Mouse (Mus musculus) G1E (cell line): ENCODE measurements around the gene Sin3a. TPM values are rescaled to one million over a fixed set of nuclear protein-coding genes. Genes with fewer than 3 reads are reported as not detected.

Experiments
- ATAC-seq: 2 replicates; pipeline ENCODE4 v1.8.0; 2016; ENCODE audit warnings: mild to moderate bottlenecking; ENCODE audit not compliant: insufficient number of reproducible peaks, poor library complexity, low FRiP score, severe bottlenecking; ENCODE audit errors: extremely low read depth
- DNase-seq: peaks from one replicate; pipeline ENCODE4 v3.0.0; 2012; ENCODE audit warnings: low spot score
- H3K27me3 ChIP-seq: 2 replicates; pipeline ENCODE4 v1.6.1; 2012; ENCODE audit warnings: mild to moderate bottlenecking, low read length, inconsistent platforms; ENCODE audit not compliant: insufficient read depth
- H3K36me3 ChIP-seq: replicated peaks from 2 replicates; pipeline ENCODE3; 2012; ENCODE audit warnings: mild to moderate bottlenecking, inconsistent platforms
- H3K4me1 ChIP-seq: 2 replicates; pipeline ENCODE4 v1.6.1; 2012; ENCODE audit warnings: low read depth, low read length, inconsistent platforms, mixed read lengths; ENCODE audit not compliant: insufficient read depth
- H3K4me3 ChIP-seq: 2 replicates; pipeline ENCODE4 v1.5.1; 2012; ENCODE audit warnings: low read depth, mild to moderate bottlenecking, inconsistent platforms, low read length, moderate library complexity, mixed read lengths
- H3K9me3 ChIP-seq: replicated peaks from 2 replicates; pipeline ENCODE4 v1.6.1; 2012; ENCODE audit warnings: inconsistent platforms
- CTCF ChIP-seq: IDR thresholded peaks from 2 replicates; pipeline ENCODE4 v1.5.1; 2012; ENCODE audit warnings: low read depth, low read length, inconsistent platforms, mixed read lengths
- GATA1 ChIP-seq: IDR thresholded peaks from 2 replicates; pipeline ENCODE4 v1.6.1; 2012; ENCODE audit warnings: borderline replicate concordance, low read length, inconsistent platforms, mixed read lengths
- GATA2 ChIP-seq: IDR thresholded peaks from 2 replicates; pipeline ENCODE4 v1.6.1; 2012; ENCODE audit warnings: low read depth, low read length, inconsistent platforms, borderline replicate concordance
- POLR2AphosphoS5 ChIP-seq: IDR thresholded peaks from 2 replicates; pipeline ENCODE4 v1.6.1; 2012; ENCODE audit warnings: low read depth, low read length, inconsistent platforms; ENCODE audit not compliant: insufficient replicate concordance
- TAL1 ChIP-seq: conservative IDR thresholded peaks from 2 replicates; pipeline ENCODE4 v1.6.1; 2012; ENCODE audit warnings: low read depth, low read length, inconsistent platforms, mixed read lengths
- polyA plus RNA-seq: library from polyadenylated mRNA; stranded (reverse); fragments of >175 nt; gene quantifications from 2 replicates; pipeline ENCODE4 v1.2.3, GENCODE M21; 2012
- total RNA-seq, 2 experiments: library from RNA; stranded (forward) in 1 of 2; stranded (reverse) in 1 of 2; fragments of 200-1000 nt in 1 of 2; fragments of >200 nt in 1 of 2; fragmentation: Nextera tagmentation in 1 of 2; gene quantifications; 2 replicates each; pipeline ENCODE4 v1.2.3; 2014 to 2017

Gene Sin3a
- total and polyA plus RNA-seq, 3 experiments = 15.4 to 78.5 (median 46.1) TPM

DNA sequence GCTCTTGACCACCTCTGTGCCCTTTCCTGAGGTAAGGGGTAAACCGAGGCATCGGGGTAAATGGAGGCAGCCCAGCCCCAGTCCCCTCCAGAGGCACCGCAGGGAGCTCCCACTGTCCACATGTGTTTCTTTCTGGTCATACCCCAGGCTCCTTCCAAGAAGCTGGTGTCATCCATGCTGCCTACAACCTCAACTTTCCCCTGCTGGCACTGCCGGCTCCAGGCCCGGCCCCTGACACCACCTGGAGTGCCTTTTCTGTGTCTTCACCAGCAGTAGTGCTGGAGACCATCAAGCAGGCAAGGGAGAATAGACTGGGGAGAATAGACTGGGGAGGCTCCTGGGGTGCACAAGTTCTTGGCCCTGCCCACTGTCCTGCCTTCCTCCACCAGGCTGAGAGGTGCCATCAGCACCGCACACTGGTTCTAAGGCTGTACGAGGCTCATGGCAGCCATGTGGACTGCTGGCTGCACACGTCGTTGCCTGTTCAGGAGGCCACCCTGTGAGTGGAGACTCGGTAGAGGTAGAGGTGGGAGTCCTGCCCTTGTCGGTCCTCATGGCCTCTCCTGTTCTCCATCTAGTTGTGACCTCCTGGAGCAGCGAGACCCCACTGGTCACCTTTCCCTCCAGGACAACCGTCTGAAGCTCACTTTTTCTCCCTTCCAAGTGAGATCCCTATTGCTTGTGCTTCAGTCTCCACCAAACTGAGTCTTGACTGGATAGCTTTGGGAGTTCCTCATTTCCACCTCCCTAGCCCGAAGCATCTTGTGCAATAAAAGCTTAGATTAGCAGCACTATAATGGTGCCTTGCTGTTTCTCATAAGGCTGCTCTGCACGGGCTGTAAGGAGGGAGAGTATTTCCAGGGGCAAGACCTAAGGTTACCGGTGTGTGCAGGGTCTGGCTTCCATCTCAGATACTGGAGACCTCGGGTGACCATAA is 69.8 kb downstream of the Sin3a start:
- ATAC-seq = no peak

DNA sequence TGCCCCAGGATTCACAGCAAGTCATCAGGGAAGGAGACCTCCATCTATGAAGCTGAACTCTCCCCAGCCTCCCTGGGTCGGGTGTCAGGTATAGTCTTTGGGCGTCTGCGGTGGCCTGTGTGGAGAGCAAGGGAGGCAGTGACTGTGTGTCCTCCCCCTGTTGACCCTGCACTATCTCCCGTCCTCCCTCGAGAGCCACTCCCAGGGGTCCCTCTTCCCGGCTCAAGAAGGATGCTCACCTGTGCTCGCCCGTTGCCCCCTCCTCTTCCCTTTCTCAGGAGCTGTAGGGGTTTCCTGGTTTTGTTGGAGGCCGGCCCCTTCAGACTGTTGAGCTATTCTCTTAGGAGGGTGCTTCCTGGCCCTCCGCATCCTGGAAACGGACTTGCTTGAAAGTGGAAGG is 71.4 kb downstream of the Sin3a start:
- no peaks in the 10 kb centered on the region for H3K27me3 ChIP-seq
- DNase-seq (no peak), ATAC-seq (no peak)
- peaks cover 72% of the 10 kb centered on the region for H3K36me3 ChIP-seq
- peaks cover 17% of the 10 kb centered on the region for H3K4me1 ChIP-seq
- no peaks in the 10 kb centered on the region for H3K9me3 ChIP-seq
- no peak overlapping the region for H3K4me3 ChIP-seq
- no peak for TF ChIP-seq GATA2

More for the DNA sequence above, 69.8 kb downstream of the Sin3a start:
- Histone ChIP-seq H3K27me3 (no peaks in the 10 kb centered on the region), H3K4me3 (no peak overlapping the region), H3K36me3 (peaks cover 87% of the 10 kb centered on the region), H3K9me3 (no peaks in the 10 kb centered on the region), H3K4me1 (peaks cover 3% of the 10 kb centered on the region)
- DNase-seq = no peak
- TF ChIP-seq POLR2AphosphoS5 (no peak), TAL1 (no peak), CTCF (no peak), GATA1 (no peak), GATA2 (no peak)

DNA sequence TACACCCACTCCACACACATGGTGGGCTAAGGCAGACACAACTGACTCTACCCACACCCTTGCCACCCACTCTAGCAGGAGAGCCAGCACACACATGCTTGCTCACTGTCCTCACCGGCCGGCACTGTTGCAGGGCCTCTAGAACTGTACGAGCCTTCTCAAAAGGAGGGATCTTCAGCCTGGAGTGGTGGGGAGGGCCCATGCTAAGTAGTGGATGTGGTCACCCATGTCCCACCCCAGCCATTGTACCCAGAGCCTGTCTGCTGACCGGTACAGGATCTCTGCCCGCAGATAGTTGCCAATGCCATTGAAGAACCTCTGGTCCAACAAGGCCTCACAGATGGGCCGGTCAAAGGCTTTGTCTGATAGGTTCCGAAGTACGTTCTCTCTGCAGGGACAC is 73.0 kb downstream of the Sin3a start:
- ATAC-seq = no peak
- H3K27me3 ChIP-seq = no peaks in the 10 kb centered on the region
- H3K36me3 ChIP-seq = peaks cover 58% of the 10 kb centered on the region
- H3K4me3 ChIP-seq = no peak overlapping the region
- no peaks in the 10 kb centered on the region for H3K9me3 ChIP-seq
- TF ChIP-seq GATA1 (no peak), GATA2 (no peak), POLR2AphosphoS5 (no peak), CTCF (no peak), TAL1 (no peak)
- H3K4me1 ChIP-seq = peaks cover 28% of the 10 kb centered on the region
- DNase-seq = no peak

DNA sequence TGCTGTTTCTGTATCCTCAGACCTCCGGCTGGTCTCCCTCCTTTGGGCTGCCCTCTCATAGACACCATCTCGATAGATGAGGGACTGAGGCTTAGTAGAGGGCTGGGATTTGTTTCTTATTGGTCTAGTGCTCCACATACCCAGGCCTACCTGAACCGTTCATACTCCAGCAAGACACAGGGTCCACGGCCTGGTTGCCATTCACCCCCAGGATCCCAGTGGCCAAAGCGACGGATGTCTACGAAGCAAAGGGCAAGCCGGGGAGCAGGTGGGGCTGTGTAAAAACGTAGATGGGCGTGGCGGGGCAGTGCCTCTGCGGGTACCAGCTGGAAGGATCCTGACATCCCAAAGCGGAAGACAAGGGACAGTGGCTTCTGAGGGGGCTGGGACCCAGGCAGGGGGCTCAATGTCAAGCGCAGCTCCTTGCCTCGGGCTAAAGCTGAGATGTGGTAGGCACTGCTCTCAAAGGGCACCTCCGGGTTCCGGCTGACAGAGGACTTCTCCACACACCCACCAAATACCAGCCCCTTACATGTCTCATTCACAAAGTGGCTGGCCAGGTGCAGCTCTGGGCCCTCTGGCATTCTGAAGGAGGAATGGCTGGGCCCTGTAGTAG is 74.7 kb downstream of the Sin3a start:
- TF ChIP-seq CTCF (no peak), TAL1 (no peak), GATA2 (no peak), POLR2AphosphoS5 (no peak), GATA1 (no peak)
- H3K4me3 ChIP-seq = no peak overlapping the region
- H3K9me3 ChIP-seq = no peaks in the 10 kb centered on the region

DNA sequence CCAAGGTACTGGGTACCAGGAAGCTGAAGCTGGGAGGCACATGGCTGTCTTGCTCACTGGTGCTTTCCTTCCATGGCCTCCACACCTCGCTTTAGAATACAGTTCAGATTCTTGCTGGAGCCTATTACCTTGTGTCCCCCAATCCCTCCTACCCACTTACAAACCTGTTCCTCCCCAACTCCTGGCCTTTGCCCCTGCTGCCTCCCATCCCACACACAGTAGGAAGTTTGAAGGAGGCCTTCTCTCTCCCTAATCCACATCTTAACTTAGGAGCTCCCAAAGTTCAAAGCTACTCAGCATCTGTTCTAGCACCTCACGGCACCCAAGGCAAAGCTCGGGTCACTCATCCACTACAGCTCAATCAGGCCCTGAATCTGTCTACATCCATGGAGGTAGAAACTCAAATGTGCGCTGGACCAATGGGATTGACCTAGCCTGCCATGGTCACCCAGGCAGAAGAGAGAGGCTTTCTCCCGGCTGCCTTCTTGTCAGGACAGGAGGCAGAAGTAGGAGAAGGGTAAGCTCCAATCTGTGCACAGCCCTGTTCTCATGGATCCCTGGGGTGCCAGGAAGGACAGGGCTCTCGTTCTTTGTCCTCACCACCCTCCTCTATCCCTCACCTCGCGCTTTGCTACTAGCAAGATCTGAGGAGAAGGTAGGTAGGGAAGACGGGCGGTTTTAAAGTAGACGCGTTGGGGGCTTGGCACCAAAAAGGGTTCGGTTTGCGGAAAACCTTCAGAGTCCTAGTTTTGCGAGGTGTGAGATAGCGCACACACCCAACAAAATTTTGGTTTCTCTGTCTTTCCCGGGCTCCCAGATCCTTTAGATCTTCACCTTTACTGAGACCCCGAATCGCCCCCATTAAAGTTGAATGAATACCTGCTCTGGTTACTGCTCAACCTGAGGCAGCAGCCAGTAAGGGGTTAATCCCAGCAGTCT is 75.6 kb downstream of the Sin3a start:
- TF ChIP-seq GATA2 (no peak), TAL1 (no peak), POLR2AphosphoS5 (no peak), GATA1 (no peak), CTCF (no peak)
- peaks cover 32% of the 10 kb centered on the region for H3K36me3 ChIP-seq
- H3K27me3 ChIP-seq = no peaks in the 10 kb centered on the region
- no peaks in the 10 kb centered on the region for H3K9me3 ChIP-seq
- peak overlapping the region; percentile 72 for H3K4me3 ChIP-seq
- ATAC-seq (no peak), DNase-seq (no peak)
- peaks cover 28% of the 10 kb centered on the region for H3K4me1 ChIP-seq

More for the DNA sequence above, 74.7 kb downstream of the Sin3a start:
- H3K4me1 ChIP-seq = peaks cover 28% of the 10 kb centered on the region
- no peaks in the 10 kb centered on the region for H3K27me3 ChIP-seq
- no peak for DNase-seq
- ATAC-seq = no peak
- H3K36me3 ChIP-seq = peaks cover 41% of the 10 kb centered on the region
